Mouse (Mus musculus) neural tube, embryonic 12.5 days (tissue): ENCODE measurements around the gene Zscan20. TPM values are rescaled to one million over a fixed set of nuclear protein-coding genes. Genes with fewer than 3 reads are reported as not detected.
A peak's percentile ranks its signal among the peaks of the same experiment; 100 is the strongest.
"Not testable (repeated sequence)": the region's sequence is repeated elsewhere in the genome, so short reads cannot be mapped to it uniquely, and the experiment has no call there.

ENCODE experiments used
- ATAC-seq: fragments of 200-750 bp; cut with Nextera tagmentation; 2 replicates; pipeline ENCODE4 v1.8.0; 2017; ENCODE audit warnings: low read depth, mild to moderate bottlenecking, moderate TSS enrichment, moderate library complexity; ENCODE audit not compliant: low FRiP score
- H3K27ac ChIP-seq: fragments of 300-500 bp; sonication (generic); 2 replicates; pipeline ENCODE4 v1.5.1; 2016
- H3K27me3 ChIP-seq: fragments of 300-500 bp; sonication (generic); replicated peaks from 2 replicates; pipeline ENCODE4 v1.6.1; 2016; ENCODE audit warnings: mild to moderate bottlenecking
- H3K36me3 ChIP-seq: fragments of 300-500 bp; sonication (generic); 2 replicates; pipeline ENCODE4 v1.6.1; 2016; ENCODE audit warnings: mild to moderate bottlenecking
- H3K4me1 ChIP-seq: fragments of 300-500 bp; sonication (generic); 2 replicates; pipeline ENCODE4 v1.6.1; 2016
- H3K4me2 ChIP-seq: fragments of 300-500 bp; sonication (generic); replicated peaks from 2 replicates; pipeline ENCODE4 v1.6.1; 2016; ENCODE audit warnings: mild to moderate bottlenecking
- H3K4me3 ChIP-seq: fragments of 300-500 bp; sonication (generic); 2 replicates; pipeline ENCODE4 v1.5.1; 2016
- H3K9ac ChIP-seq: fragments of 300-500 bp; sonication (generic); 2 replicates; pipeline ENCODE4 v1.6.1; 2016; ENCODE audit warnings: mild to moderate bottlenecking
- H3K9me3 ChIP-seq: fragments of 300-500 bp; sonication (generic); 2 replicates; pipeline ENCODE4 v1.6.1; 2016; ENCODE audit warnings: mild to moderate bottlenecking
- WGBS: fragments of 180-500 bp; shearing (Covaris S2); methylation state at CpG from one replicate; pipeline ENCODE4 v1.1.7; 2016; 5-methylcytosine and 5-hydroxymethylcytosine counted together
- polyA plus RNA-seq: library from polyadenylated mRNA; unstranded; fragments of >200 nt; fragmentation: Nextera tagmentation; extraction: Ambion mirVana; gene quantifications from 2 replicates; pipeline ENCODE4 v1.2.1, GENCODE M21; 2016

The Zscan20 gene
- polyA plus RNA-seq, 1 experiment from 2014 or later: 8.1 TPM

DNA sequence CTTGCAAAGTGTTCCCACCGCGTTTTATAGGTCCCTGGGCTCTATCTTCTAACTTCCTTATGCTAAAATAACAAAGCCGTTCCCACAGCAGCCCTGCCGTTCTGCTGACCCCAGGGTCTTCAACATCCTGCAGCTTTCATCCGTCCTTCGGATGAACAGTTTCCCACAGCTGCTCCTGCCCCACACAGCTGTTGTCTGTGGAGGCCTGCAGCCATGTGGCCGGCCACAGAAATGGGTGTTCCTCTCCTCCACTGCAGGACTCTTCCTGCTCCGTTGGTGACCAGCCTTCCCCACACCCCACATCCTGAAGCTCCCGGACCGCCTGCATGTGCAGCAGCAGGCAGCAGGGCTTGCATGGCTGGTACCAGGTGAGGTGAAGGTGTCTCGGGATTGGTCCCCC, 27.4 kb upstream of the Zscan20 start:
- Histone ChIP-seq H3K9ac (no peak overlapping the region), H3K4me3 (no peak overlapping the region), H3K36me3 (no peaks in the 10 kb centered on the region), H3K4me2 (0 out of 2 replicates have a peak overlapping the region, but pooled peaks have one; percentile 20), H3K27me3 (no peaks in the 10 kb centered on the region), H3K27ac (no peak overlapping the region), H3K4me1 (peaks cover 32% of the 10 kb centered on the region), H3K9me3 (no peaks in the 10 kb centered on the region)
- 44% methylated on average over 11 of the region's 11 CpGs for WGBS
- no peak for ATAC-seq

DNA sequence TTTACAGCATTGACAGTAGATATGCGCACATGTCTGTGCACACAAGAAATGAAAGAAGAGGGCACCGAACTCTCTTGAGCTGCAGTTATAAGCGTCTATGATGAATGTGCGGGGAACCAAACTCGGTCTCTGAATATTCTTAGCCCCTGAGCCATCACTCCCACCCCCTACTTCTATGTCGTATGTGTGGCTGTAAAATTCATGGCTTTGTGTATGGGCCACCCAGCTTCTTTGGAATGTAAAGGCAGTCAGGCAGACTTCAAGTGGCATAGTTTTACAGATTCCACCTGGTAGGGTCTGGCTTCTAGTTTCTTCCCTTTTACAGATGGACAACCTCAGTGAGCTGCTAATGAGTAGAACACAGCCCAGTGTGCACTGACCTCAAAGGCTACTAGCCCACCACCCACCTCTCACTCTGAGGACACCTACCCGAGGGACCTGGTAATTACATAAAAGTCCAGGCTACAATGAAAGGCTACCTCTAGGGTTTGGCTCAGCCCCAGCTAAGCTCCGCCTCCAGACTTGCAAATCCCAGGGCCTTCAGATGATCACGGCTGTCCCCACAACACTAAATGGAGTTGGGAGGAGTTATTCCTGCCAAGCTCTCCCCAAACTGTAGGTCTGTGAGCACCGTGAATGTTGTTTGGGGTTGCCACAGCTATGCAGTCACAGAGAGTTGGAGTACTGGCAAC, 26.1 kb upstream of the Zscan20 start:
- Histone ChIP-seq H3K4me2 (no peak overlapping the region), H3K27me3 (no peaks in the 10 kb centered on the region), H3K9me3 (no peaks in the 10 kb centered on the region), H3K4me3 (no peak overlapping the region), H3K36me3 (no peaks in the 10 kb centered on the region), H3K27ac (no peak overlapping the region), H3K9ac (no peak overlapping the region), H3K4me1 (peaks cover 24% of the 10 kb centered on the region)
- WGBS: 51% methylated on average over 10 of the region's 10 CpGs
- no peak for ATAC-seq

DNA sequence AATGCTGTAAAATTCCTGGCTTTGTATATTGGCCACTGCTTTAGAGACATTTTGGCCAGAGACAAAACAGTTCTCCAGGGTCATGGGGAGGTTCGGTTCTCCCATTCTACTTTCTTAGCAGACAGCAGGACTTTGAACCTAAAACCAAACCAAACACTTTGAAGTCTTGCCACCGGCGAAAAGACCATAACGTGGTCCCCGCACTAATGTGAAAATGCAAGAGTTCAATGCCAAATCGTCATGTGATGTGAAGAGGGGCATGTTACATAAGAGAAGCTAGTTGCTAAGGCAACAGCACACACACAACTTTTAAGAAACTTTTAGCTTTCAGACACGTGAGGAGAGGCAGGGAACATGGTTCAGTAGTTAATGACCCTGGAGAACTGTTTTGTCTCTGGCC, 25.6 kb upstream of the Zscan20 start:
- no peak overlapping the region for H3K4me2 ChIP-seq
- no peak for ATAC-seq
- H3K36me3 ChIP-seq: no peaks in the 10 kb centered on the region
- no peak overlapping the region for H3K27ac ChIP-seq
- 78% methylated on average over 7 of the region's 7 CpGs for WGBS
- no peak overlapping the region for H3K4me3 ChIP-seq
- H3K27me3 ChIP-seq: no peaks in the 10 kb centered on the region
- peaks cover 24% of the 10 kb centered on the region for H3K4me1 ChIP-seq
- H3K9me3 ChIP-seq: no peaks in the 10 kb centered on the region
- no peak overlapping the region for H3K9ac ChIP-seq

DNA sequence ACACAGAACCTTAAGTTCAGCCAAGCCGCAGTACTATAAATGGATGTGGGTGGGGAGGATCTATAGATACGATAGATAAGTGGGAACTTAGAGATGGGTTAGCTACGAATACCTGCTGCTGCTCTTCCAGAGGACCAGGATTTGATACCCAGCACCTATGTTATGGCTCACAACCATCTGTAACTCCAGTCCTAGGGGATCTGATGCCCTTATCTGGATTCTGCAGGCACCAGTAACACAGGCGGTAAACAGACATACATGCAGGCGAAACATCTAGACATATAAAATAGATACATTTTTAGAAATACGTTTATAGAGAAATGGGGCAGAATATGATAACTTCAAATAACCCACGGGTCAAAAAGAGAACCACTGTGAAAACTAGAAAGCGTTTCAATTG, 11.2 kb upstream of the Zscan20 start:
- Histone ChIP-seq H3K4me1 (no peaks in the 10 kb centered on the region), H3K9ac (no peak overlapping the region), H3K9me3 (no peaks in the 10 kb centered on the region), H3K4me2 (no peak overlapping the region), H3K36me3 (no peaks in the 10 kb centered on the region), H3K27ac (no peak overlapping the region), H3K27me3 (peaks cover 5% of the 10 kb centered on the region; the same call in 1 of the 2 replicates), H3K4me3 (no peak overlapping the region)
- ATAC-seq: no peak
- WGBS: 90% methylated on average over 8 of the region's 8 CpGs

DNA sequence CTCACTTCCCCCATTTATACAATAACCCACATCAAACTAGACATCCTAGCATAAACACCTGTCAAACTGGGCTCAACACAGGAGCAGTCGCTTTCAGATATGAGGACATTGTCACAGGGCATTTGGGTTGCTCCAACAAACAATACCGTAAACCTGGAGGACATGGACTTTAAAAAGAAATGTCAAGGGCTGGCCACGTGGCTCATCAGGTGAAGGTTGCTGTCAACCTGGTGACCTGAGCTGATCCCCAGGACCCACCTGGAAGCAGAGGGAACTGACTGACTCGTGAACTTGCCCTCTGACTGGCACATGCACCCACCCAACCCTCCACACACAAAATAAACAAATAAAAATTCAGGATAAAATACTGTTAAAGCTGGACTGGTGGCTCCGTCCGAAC, 10.7 kb upstream of the Zscan20 start:
- no peak for ATAC-seq
- WGBS: 78% methylated on average over 6 of the region's 6 CpGs
- no peaks in the 10 kb centered on the region for H3K9me3 ChIP-seq
- H3K27ac ChIP-seq: no peak overlapping the region
- H3K27me3 ChIP-seq: peaks cover 5% of the 10 kb centered on the region; the same call in 1 of the 2 replicates
- H3K4me3 ChIP-seq: no peak overlapping the region
- H3K4me2 ChIP-seq: no peak overlapping the region
- H3K36me3 ChIP-seq: no peaks in the 10 kb centered on the region
- no peaks in the 10 kb centered on the region for H3K4me1 ChIP-seq
- no peak overlapping the region for H3K9ac ChIP-seq

DNA sequence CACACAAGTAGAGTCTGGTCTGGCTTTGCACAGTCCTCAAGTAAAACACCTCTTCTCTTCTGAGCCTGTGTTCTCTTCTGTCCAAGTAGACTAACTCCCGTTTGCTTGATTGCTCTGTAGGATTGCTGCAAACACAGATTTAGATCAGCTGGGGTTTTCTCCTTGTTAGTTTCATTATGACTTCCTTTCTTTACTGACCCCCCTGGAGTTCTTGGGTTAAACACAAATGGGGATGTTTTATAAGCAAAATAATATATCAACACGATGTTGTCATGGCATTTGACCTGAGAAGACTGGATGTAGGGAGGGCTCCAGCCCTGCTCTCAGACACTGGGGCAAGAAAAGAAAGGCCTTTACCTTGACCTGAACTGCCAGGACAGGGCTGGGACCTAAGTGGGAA, 9.1 kb upstream of the Zscan20 start:
- Histone ChIP-seq H3K27ac (no peak overlapping the region), H3K36me3 (no peaks in the 10 kb centered on the region), H3K4me2 (no peak overlapping the region), H3K9me3 (no peaks in the 10 kb centered on the region), H3K4me3 (no peak overlapping the region), H3K9ac (no peak overlapping the region), H3K4me1 (no peaks in the 10 kb centered on the region), H3K27me3 (peaks cover 5% of the 10 kb centered on the region; the same call in 1 of the 2 replicates)
- no peak for ATAC-seq
- WGBS: 51% methylated on average over 2 of the region's 2 CpGs

DNA sequence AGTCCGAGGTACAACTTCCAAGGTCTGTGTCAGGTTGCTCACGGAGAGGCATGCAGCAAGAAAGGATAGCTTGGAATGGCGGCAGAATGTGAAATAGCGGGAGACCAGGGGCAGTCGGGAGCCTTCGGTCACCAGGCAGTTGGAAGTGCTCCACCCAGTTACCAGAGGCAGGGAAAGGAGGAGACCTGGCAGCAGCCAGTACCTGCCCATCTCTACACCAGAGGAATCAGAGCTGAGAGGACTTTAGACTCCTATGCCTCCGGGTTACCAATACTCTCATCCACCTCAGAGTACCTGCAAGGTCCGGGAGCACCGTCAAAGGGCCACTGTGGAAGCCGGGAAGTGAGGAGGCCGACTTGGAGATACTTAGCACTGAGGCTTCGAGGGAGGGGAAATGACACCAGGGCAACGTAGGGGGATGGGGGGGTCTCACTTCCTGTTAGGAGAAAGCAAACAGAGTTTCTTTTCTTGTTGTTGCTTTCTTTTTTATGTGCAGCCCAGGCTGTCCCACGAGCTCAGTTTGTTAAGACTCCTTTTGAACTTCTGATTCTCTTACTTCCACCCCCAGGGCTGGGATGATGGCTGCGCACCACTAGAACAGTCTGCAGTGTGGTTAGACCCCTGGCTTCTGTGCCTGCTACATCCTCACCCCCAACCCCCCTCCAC, 8.5 kb upstream of the Zscan20 start, which contains the start of gene Tlr12:
Gene Tlr12, minus strand, starts transcription at position 374 of the 666 bp plus-strand sequence.
- no peak within 1 kb of the TSS for H3K4me3 ChIP-seq
- peak within 1 kb of the TSS; percentile 3; the same call in 1 of the 2 replicates for H3K9ac ChIP-seq
- no peak within 1 kb of the TSS for H3K27ac ChIP-seq
- WGBS: 70% methylated on average over 15 of the region's 15 CpGs
- H3K36me3 ChIP-seq: no peaks in the 10 kb centered on the region
- ATAC-seq: no peak
- no peaks in the 10 kb centered on the region for H3K9me3 ChIP-seq
- H3K4me1 ChIP-seq: no peaks in the 10 kb centered on the region
- peaks cover 5% of the 10 kb centered on the region; the same call in 1 of the 2 replicates for H3K27me3 ChIP-seq
- H3K4me2 ChIP-seq: no peak within 1 kb of the TSS

DNA sequence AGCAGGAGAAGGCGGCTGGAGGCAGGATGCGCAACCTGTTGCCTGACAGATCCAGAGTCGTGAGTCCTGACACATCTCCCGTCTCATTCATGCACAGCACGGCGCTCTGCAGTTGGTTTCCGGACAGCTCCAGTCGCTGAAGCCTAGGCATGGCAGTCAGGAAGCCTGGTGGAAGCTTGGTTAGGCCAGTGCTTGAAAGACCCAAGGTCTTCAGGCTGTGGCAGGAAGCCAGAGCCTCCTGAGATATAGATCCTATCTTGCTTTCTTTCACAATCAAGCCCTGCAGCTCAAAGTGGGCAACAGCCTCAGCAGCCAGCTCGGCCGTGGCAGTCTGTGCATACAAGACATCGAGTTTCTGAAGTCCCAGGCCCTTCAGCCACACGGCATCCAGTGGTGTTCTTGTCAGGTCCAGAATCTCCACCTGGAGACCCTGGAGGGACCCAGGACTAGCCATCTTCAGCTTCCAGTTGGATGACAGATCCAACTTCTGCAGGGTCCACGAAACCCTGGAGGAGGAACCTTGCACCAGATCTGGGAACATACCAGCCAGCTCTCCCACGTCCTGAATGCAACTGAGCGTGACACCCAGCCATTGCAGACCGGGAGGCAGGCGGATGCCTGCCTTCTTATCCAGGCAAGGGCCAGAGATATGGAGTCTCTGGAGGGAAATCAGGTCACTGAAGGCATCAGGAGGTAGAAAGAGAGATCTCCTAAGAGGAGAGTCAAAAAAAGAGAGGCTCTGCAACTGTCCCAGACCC, 7.6 kb upstream of the Zscan20 start:
- no peak for ATAC-seq
- H3K4me2 ChIP-seq: no peak overlapping the region
- H3K36me3 ChIP-seq: no peaks in the 10 kb centered on the region
- peaks cover 5% of the 10 kb centered on the region; the same call in 1 of the 2 replicates for H3K27me3 ChIP-seq
- WGBS: 81% methylated on average over 17 of the region's 17 CpGs
- H3K27ac ChIP-seq: no peak overlapping the region
- H3K4me3 ChIP-seq: no peak overlapping the region
- no peaks in the 10 kb centered on the region for H3K4me1 ChIP-seq
- H3K9ac ChIP-seq: peak overlapping the region; percentile 3; the same call in 1 of the 2 replicates
- no peaks in the 10 kb centered on the region for H3K9me3 ChIP-seq

DNA sequence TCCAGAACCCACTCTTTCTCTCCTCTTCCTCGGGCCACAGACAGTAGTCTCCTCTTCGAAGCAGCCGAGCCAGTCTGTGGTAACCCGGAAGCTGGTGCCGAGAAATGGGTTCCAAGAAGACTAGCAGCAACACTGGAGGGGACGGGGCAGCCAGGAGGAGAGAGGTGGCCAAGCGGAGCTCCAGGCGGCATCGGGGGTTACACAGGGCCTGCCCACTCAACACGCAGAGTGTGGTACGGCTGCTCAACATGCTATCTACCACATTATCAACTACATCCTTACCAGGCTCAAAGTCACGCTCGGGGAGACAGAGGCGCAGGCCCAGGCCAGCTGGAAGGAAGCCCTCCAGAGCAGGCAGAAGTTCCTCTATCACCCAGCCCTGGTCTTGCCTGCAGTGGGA, 5.9 kb upstream of the Zscan20 start:
- Histone ChIP-seq H3K27me3 (peaks cover 5% of the 10 kb centered on the region; the same call in 1 of the 2 replicates), H3K27ac (no peak overlapping the region), H3K9ac (no peak overlapping the region), H3K4me3 (no peak overlapping the region), H3K36me3 (no peaks in the 10 kb centered on the region), H3K9me3 (no peaks in the 10 kb centered on the region), H3K4me2 (no peak overlapping the region), H3K4me1 (peaks cover 2% of the 10 kb centered on the region; the same call in 1 of the 2 replicates)
- WGBS: 91% methylated on average over 14 of the region's 14 CpGs
- no peak for ATAC-seq

DNA sequence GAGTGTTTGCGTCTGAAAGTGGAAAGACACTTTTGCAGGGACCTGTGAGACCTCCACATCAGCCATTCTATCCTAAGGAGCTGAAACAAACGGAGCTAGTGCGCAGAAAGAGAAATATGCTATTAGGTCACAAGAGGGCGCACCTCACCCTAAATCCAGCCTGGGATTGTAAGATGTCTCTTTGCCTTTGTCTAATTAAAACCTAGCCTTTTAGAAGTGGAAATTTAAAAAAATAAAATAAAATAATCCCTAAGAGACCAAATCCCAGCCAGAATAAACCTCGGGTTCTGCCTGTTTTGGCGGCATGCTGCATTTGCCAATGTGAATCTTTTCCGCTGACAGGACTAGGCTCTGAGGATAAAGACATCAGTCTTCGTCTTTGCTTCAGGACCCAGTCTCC, 3.4 kb upstream of the Zscan20 start:
- Histone ChIP-seq H3K9me3 (no peaks in the 10 kb centered on the region), H3K9ac (no peak overlapping the region), H3K4me3 (no peak overlapping the region), H3K4me1 (peaks cover 13% of the 10 kb centered on the region), H3K27ac (no peak overlapping the region), H3K4me2 (no peak overlapping the region), H3K27me3 (peaks cover 5% of the 10 kb centered on the region; the same call in 1 of the 2 replicates), H3K36me3 (no peaks in the 10 kb centered on the region)
- no peak for ATAC-seq
- whole genome bisulfite sequencing: 21% methylated on average over 8 of the region's 8 CpGs

DNA sequence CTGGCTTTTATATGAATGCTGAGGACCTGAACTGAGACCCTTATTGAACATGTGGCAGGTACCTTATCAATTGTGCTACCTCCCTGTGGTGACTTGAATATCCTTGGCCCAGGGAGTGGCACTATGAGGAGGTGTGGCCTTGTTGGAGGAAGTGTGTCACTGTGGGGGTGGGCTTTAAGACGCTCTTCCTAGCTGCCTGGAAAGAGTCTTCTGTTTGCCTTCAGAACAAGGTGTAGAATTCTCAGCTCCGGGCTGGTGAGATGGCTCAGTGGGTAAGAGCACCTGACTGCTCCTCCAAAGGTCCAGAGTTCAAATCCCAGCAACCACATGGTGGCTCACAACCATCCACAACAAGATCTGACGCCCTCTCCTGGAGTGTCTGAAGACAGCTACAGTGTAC, 1.8 kb upstream of the Zscan20 start:
- H3K27ac ChIP-seq, ATAC-seq, H3K36me3 ChIP-seq, H3K27me3 ChIP-seq, H3K9me3 ChIP-seq, H3K4me2 ChIP-seq, H3K4me3 ChIP-seq, H3K9ac ChIP-seq: not testable (repeated sequence)
- peaks cover 16% of the 10 kb centered on the region for H3K4me1 ChIP-seq
- 83% methylated on average over 3 of the region's 3 CpGs for WGBS

DNA sequence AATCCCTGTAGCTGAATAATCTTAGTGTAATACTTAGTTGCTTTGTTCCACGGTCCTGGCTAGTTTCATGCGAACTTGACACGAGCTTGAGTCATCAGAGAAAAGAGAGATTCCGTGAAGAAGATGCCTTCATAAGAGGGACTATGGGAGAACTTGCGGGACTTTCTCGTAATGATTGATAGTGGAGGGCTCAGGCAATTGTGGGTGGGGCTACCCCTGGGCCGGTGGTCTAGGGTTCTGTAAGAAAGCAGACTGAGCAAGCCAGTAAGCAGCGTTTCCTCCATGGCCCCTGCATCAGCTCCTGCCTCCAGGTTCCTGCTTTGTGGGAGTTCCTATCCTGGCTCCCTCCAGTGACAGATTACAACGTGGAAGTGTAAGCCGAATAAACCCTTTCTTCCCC, 808 bp upstream of the Zscan20 start:
- Histone ChIP-seq H3K27ac (no peak overlapping the region), H3K9ac (no peak overlapping the region), H3K36me3 (no peaks in the 10 kb centered on the region), H3K4me3 (no peak overlapping the region), H3K4me1 (peaks cover 16% of the 10 kb centered on the region), H3K27me3 (no peaks in the 10 kb centered on the region), H3K4me2 (peak overlapping the region; percentile 60), H3K9me3 (no peaks in the 10 kb centered on the region)
- peak; percentile 1; the same call in 1 of the 2 replicates for ATAC-seq
- 26% methylated on average over 10 of the region's 10 CpGs for WGBS
